Mouse (Mus musculus) embryonic facial prominence, embryonic 10.5 days (tissue): ENCODE measurements at regions not wholly inside any gene's neighbourhood (a gene's known extent, or its start where the extent isn't known, plus 50 kb on each side); places are given as distances from the start of the nearest gene placed in this dataset.
"Not testable (repeated sequence)": the region's sequence is repeated elsewhere in the genome, so short reads cannot be mapped to it uniquely, and the experiment has no call there.

Experiments used
- DNase-seq: peaks from one replicate; pipeline ENCODE4 v3.0.0-alpha.2; 2017; ENCODE audit warnings: low spot score
- H3K27ac ChIP-seq: fragments of 300-500 bp; sonication (generic); replicated peaks from 2 replicates; pipeline ENCODE4 v1.5.1; 2016; ENCODE audit warnings: mild to moderate bottlenecking
- H3K27me3 ChIP-seq: fragments of 300-500 bp; sonication (generic); replicated peaks from 2 replicates; pipeline ENCODE4 v1.6.1; 2016; ENCODE audit warnings: low read depth, mild to moderate bottlenecking; ENCODE audit not compliant: poor library complexity, severe bottlenecking
- H3K36me3 ChIP-seq: fragments of 300-500 bp; sonication (generic); replicated peaks from 2 replicates; pipeline ENCODE4 v1.6.1; 2016; ENCODE audit warnings: mild to moderate bottlenecking, moderate library complexity
- H3K4me1 ChIP-seq: fragments of 300-500 bp; sonication (generic); 2 replicates; pipeline ENCODE4 v1.6.1; 2016
- H3K4me3 ChIP-seq: fragments of 300-500 bp; sonication (generic); 2 replicates; pipeline ENCODE4 v1.5.1; 2016; ENCODE audit warnings: mild to moderate bottlenecking, moderate library complexity
- H3K9me3 ChIP-seq: fragments of 300-500 bp; sonication (generic); 2 replicates; pipeline ENCODE4 v1.6.1; 2016; ENCODE audit warnings: mild to moderate bottlenecking
- WGBS: fragments of 180-500 bp; shearing (Covaris S2); methylation state at CpG from one replicate; pipeline ENCODE4 v1.1.7; 2016; 5-methylcytosine and 5-hydroxymethylcytosine counted together

DNA sequence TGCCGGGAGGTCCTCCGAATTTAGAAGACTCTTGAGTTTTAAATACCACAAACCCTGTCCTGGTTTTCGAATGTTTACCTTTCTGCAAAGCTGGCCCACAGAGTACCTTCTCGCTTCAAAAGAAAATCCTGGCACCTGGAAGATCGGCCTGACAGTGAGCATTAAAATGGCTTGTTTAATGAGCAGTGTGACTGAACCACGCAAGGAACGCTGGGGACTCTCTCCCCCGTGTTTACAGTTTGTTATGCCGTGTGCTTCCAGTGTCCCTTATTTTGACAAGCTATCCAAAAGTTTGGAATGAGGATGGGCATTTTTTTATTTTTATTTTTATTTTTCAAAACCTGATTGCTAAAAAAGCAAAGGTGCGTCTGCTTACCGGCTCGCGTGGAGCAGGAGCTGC lies 148.9 kb upstream of the Ttc29 start:
- peaks cover 10% of the 10 kb centered on the region for H3K4me1 ChIP-seq
- no peaks in the 10 kb centered on the region for H3K9me3 ChIP-seq
- H3K36me3 ChIP-seq: no peaks in the 10 kb centered on the region
- 39% methylated on average over 13 of the region's 13 CpGs for WGBS
- peaks cover 59% of the 10 kb centered on the region for H3K27me3 ChIP-seq
- H3K27ac ChIP-seq: no peak overlapping the region
- H3K4me3 ChIP-seq: peak overlapping the region; percentile 42
- no peak for DNase-seq

DNA sequence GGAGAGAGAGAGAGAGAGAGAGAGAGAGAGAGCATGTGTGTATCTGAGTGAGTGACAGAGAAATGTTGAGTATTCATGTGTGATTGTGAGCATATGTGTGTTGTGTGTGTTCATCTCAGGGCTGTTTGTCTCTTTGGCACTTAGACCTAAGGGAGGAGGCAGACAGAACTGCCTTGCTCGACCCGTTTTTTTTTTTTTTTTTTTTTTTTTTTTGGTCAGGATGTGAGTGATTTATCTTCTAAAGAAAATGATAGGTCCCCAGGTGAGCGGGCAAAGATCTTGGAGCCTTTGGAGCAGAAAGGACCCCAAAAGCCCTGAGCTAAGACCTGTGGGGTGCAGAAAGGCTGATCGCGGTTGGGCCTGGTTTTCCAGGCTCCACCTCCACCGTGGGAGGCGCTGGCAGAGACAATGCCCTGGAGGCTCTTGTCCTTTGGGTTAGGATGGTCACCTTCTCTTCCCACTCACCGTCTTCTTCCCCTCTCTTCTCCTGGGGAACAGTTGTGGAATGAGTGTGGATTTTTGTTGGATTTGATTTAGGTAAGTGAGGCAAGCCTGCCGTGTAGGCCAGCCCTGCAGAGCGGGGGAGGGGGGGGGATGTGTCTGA lies 147.1 kb upstream of the Ttc29 start:
- 26% methylated on average over 10 of the region's 10 CpGs for WGBS
- peak; percentile 28 for DNase-seq
- peaks cover 66% of the 10 kb centered on the region for H3K27me3 ChIP-seq
- peaks cover 10% of the 10 kb centered on the region for H3K4me1 ChIP-seq
- H3K36me3 ChIP-seq: no peaks in the 10 kb centered on the region
- no peak overlapping the region for H3K27ac ChIP-seq
- H3K9me3 ChIP-seq: no peaks in the 10 kb centered on the region
- H3K4me3 ChIP-seq: no peak overlapping the region

DNA sequence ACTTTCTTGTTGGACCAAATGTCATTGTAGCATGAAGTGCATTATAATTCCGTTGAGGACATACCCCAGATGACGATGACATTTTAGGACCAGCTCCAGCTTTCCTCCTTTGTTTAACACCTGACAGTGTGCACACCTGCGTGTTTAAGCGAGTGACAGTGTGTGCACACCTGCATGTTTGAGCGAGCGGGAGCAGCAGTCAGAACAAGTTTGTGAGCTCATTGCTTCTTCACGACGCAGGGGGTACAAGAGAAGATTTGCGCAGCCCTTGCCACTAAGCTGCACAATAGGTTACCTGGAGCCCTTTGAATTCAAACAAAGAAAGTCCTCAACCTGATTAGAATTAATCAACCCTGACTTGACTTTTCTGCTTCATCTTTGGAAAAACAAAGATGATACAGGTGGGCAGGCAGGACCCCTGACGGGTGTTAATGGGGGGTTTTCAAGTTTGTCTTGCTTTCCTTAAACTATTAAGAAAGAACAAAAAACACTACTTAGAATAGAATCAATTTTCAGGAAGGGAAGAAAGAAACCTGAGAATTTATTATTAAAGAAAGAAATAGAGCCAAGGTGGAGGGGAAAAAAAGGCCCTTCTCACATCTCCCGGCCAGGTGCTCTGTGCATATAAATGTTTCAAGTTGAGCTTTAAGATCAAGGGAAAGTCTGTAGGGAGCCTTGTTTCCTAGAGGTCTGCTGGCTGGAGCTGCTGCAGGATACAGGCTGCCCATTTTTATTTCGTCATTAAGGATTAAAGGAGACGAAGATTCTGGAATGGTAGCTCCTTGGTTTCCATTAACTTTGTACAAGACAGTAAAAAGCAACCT lies 144.8 kb upstream of the Ttc29 start:
- no peak for DNase-seq
- Histone ChIP-seq H3K36me3 (no peaks in the 10 kb centered on the region), H3K9me3 (no peaks in the 10 kb centered on the region), H3K27me3 (peaks cover 57% of the 10 kb centered on the region), H3K27ac (no peak overlapping the region), H3K4me1 (peaks cover 10% of the 10 kb centered on the region), H3K4me3 (no peak overlapping the region)
- 19% methylated on average over 13 of the region's 13 CpGs for WGBS

DNA sequence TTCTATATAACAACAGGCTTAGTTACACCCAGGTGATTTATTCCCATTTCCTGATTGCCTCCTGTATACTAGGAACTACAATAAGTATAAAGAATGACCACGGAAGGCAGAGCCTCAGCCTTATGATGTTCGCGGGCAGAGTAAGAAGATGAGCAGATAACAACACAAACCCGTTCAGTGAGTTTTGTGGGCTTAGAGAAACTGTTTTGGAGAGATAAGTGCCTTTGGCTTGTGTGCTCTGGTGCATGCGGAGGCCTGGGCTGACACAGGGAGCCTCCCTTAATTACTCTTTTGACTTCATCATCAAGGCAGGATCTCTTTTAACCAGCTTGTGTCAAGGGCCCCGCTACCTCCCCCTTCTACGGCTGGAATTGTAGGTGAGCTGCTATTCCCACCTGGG lies 139.3 kb upstream of the Ttc29 start:
- Histone ChIP-seq H3K9me3 (no peaks in the 10 kb centered on the region), H3K4me3 (no peak overlapping the region), H3K4me1 (peaks cover 14% of the 10 kb centered on the region), H3K27ac (no peak overlapping the region), H3K27me3 (peaks cover 11% of the 10 kb centered on the region), H3K36me3 (no peaks in the 10 kb centered on the region)
- 83% methylated on average over 7 of the region's 7 CpGs for WGBS
- DNase-seq: no peak

DNA sequence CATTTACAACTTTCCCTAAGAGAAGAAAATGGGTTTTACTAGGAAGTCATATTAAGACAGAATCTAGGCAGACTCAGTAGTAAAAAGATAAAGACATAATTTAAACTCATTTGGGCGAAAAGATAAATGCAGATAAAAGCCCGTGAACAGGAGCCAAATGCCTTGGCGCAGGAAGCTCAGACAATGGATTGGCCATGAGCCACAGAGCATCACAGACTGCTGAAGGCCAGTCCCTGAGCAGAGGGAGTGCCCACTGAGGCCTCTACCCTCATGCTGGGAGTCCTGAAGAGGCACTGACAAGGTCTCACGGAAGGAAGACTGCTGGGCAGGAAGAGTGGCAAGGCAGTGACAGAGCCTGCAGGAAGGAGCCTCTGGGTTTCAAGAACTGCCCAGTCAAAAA lies 136.0 kb upstream of the Ttc29 start:
- H3K27me3 ChIP-seq: no peaks in the 10 kb centered on the region
- H3K27ac ChIP-seq: no peak overlapping the region
- 60% methylated on average over 4 of the region's 4 CpGs for WGBS

DNA sequence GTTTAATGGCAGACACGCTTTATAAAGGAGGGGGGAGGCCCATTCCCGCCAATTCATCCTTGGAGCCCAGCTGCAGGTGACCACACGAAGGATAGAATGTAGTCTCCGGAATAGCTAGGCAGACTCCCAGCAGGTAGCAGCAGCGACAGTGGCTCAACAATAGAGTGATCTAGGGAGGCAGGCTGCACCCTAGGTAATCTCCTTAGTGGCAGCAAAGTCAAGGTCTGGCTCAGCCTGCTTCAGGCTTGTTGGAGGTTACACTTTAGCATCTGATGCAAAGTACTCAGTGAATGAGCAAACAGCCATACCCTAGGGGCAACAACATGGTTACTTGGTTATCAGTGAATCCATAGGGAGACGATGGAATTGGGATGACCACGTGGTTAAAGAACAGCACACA lies 131.7 kb upstream of the Ttc29 start:
- not testable (repeated sequence) for H3K9me3 ChIP-seq, H3K36me3 ChIP-seq, H3K27me3 ChIP-seq, DNase-seq, H3K4me3 ChIP-seq, H3K4me1 ChIP-seq, H3K27ac ChIP-seq
- 44% methylated on average over 7 of the region's 7 CpGs for WGBS

More for the DNA sequence above, 136.0 kb upstream of the Ttc29 start:
- Histone ChIP-seq H3K4me1 (peaks cover 14% of the 10 kb centered on the region), H3K36me3 (no peaks in the 10 kb centered on the region), H3K9me3 (no peaks in the 10 kb centered on the region), H3K4me3 (no peak overlapping the region)
- peak; percentile 11 for DNase-seq

DNA sequence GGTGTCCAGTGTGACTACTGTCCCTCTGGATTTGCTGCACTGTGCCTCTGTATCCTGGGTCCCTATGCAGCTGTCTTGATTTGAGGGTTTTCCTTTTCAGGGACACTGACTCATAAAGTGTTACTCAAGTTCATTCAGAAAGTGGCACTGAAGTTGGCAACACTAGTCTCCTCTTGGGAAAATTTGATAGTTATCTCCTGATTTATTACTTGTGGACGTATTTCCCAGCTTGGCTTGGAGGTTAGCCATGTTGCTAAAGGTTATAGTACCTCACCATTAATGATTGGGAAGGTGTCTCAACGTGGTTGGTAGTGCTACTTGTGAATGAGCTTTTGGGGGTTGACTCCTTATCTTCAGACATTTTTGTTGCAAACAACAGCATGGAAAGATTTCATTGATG lies 130.1 kb upstream of the Ttc29 start:
- H3K27ac ChIP-seq: no peak overlapping the region
- H3K9me3 ChIP-seq: no peaks in the 10 kb centered on the region
- H3K4me1 ChIP-seq: no peaks in the 10 kb centered on the region
- no peaks in the 10 kb centered on the region for H3K27me3 ChIP-seq
- DNase-seq: no peak
- H3K36me3 ChIP-seq: no peaks in the 10 kb centered on the region
- no peak overlapping the region for H3K4me3 ChIP-seq
- 80% methylated on average over 2 of the region's 2 CpGs for WGBS

DNA sequence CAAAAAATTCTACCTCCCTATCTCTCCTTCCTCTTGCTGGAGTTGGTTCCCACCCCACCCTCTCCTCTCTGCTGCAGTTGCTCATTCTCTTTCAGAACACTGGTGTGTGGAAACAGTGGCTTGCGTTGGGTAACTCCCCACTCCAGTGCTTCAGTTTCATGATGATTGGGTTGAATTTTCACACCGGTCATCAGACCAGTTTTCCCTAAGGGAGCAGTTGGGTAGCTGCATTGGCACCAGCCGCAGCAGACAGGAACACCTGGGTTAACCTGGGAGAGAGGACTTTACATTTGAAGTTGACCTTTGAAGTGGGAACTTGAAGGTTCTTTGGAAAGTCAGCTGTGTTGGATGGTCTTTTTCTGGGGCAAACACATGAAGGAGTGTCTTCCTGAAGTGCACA lies 126.7 kb upstream of the Ttc29 start:
- H3K27me3 ChIP-seq: no peaks in the 10 kb centered on the region
- H3K4me3 ChIP-seq: no peak overlapping the region
- no peaks in the 10 kb centered on the region for H3K4me1 ChIP-seq
- no peak overlapping the region for H3K27ac ChIP-seq
- WGBS: 95% methylated on average over 3 of the region's 3 CpGs
- no peak for DNase-seq
- H3K9me3 ChIP-seq: no peaks in the 10 kb centered on the region
- H3K36me3 ChIP-seq: no peaks in the 10 kb centered on the region

DNA sequence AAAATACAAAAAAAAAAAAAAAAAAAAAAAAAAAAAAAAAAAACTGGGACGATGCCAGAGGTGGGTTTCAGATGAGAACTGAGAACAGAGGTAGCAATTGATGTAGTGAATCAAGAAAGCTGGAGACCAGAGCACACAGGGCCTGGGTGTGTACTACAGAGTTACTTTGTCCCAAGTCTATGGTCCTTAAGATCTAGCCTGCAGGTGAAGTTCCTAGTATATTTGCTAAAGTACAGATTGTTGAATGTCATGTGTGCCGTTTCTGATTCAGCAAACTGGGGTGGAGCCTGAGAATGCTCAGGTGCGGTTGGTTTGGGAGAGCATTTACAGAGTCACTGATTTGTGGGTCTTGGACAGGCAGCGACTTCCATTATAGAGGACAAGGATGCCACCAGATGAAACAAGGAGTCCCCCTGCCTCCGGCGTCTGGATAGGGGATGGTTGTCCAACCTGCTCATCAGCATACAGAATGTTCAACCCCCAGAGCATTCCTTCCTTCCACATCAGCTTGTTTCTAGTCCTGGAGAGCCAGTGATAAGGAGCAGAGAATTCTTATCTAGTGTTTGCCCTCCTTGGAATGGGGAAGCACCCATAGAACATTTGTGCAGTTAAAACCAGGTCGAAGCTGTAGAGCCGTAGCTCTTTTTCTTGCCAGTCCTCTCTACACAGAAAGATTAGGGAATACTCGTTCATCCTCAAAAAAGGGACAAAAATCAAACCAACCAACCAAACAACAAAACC lies 122.5 kb upstream of the Ttc29 start:
- no peaks in the 10 kb centered on the region for H3K27me3 ChIP-seq
- no peak overlapping the region for H3K4me3 ChIP-seq
- H3K4me1 ChIP-seq: no peaks in the 10 kb centered on the region
- H3K9me3 ChIP-seq: no peaks in the 10 kb centered on the region
- no peak overlapping the region for H3K27ac ChIP-seq
- 84% methylated on average over 9 of the region's 9 CpGs for WGBS
- no peaks in the 10 kb centered on the region for H3K36me3 ChIP-seq
- no peak for DNase-seq

DNA sequence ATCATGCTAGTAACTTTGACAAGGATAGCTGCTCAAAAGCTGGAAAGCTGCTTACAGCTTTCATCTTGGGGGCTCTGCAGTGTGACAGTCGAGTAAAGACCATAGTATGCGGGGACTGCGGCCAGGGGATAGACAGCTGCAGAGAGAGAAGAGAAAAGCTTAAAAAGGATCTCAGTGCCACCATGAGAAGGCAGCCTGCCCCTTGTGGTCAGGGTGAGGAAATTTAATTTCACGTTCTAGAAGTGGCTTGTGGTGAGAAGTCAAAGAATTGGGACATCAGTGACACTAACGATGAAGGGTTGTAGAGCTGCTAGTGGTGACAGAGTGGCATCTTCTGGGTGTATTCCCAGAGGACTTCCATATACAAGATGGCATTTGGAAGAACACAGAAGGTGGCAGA lies 116.7 kb upstream of the Ttc29 start:
- DNase-seq: no peak
- H3K27ac ChIP-seq: no peak overlapping the region
- no peak overlapping the region for H3K4me3 ChIP-seq
- no peaks in the 10 kb centered on the region for H3K27me3 ChIP-seq
- 69% methylated on average over 5 of the region's 5 CpGs for WGBS
- peaks cover 7% of the 10 kb centered on the region; the same call in 1 of the 2 replicates for H3K4me1 ChIP-seq
- no peaks in the 10 kb centered on the region for H3K36me3 ChIP-seq
- no peaks in the 10 kb centered on the region for H3K9me3 ChIP-seq

DNA sequence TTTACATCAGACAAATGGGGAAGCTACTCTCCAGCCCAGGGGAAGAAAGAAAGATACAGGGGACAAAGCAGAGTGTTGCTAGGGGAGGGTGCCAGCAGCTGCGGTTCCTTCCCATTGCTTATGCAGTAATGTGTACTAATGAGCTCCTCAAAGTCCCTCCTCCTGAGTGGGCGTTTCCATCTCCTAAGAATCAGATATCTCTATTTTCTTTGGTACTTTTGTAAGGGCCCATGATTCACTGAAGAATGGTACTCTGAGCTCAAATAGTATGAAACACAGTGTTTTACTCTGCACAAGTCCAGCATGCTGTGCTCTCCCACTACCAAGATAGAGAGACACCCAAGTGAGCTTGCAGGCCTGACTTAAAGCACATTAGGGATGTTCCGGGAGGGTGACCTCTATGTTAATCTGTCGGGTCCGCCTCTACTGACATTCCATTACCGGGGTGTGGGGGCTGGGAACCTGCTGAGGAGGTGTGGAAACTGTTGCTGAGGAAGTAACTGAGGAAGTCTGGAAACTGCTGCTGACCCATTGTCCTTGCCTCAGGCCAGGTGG lies 114.8 kb upstream of the Ttc29 start:
- 34% methylated on average over 6 of the region's 6 CpGs for whole genome bisulfite sequencing
- Histone ChIP-seq H3K27ac (no peak overlapping the region), H3K9me3 (no peaks in the 10 kb centered on the region), H3K4me3 (no peak overlapping the region), H3K36me3 (no peaks in the 10 kb centered on the region), H3K27me3 (no peaks in the 10 kb centered on the region), H3K4me1 (peaks cover 7% of the 10 kb centered on the region; the same call in 1 of the 2 replicates)
- DNase-seq: no peak

DNA sequence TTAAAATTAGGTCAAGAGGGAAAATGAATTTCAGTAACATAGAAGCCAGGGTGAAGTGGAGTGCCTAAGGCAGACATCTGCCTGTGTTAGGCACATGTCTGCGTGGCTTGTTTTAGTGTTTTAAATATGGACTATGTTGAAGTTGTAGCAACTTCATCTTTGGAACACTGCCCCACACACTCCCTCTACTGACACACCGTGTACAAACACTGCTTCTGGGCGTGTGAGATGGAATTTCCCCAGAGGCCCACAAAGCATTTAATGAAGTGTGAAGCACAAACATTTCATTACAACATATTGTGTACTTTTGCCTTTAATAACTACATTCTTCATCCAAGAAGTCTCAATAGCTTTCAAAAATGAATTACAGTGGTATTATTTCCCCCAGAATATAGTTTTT lies 114.0 kb upstream of the Ttc29 start:
- no peak overlapping the region for H3K4me3 ChIP-seq
- H3K36me3 ChIP-seq: no peaks in the 10 kb centered on the region
- no peak overlapping the region for H3K27ac ChIP-seq
- H3K9me3 ChIP-seq: no peaks in the 10 kb centered on the region
- H3K4me1 ChIP-seq: peaks cover 7% of the 10 kb centered on the region; the same call in 1 of the 2 replicates
- no peaks in the 10 kb centered on the region for H3K27me3 ChIP-seq
- no peak for DNase-seq
- 83% methylated on average over 3 of the region's 3 CpGs for WGBS
